Mouse (Mus musculus) macrophage (primary cell): Measurements from ENCODE around the gene B4galt3. TPM values are rescaled to one million over a fixed set of nuclear protein-coding genes. Genes with fewer than 3 reads are reported as not detected.

Experiments
- H3K27ac ChIP-seq: fragments of 350-480 bp; formaldehyde crosslinking; 2 replicates; pipeline ENCODE4 v1.9.0; 2021
- H3K36me3 ChIP-seq: fragments of 350-480 bp; formaldehyde crosslinking; 2 replicates; pipeline ENCODE4 v1.9.0; 2021; ENCODE audit errors: inconsistent target
- H3K4me3 ChIP-seq: fragments of 350-480 bp; formaldehyde crosslinking; 2 replicates; pipeline ENCODE4 v1.9.0; 2021; ENCODE audit errors: inconsistent target
- H3K79me2 ChIP-seq: fragments of 350-480 bp; formaldehyde crosslinking; 2 replicates; pipeline ENCODE4 v1.9.0; 2021; ENCODE audit errors: inconsistent target
- whole genome bisulfite sequencing: methylation state at CpG from one replicate; pipeline ENCODE4 v1.1.7; 2026; ENCODE audit warnings: inconsistent platforms; ENCODE audit not compliant: missing documents; 5-methylcytosine and 5-hydroxymethylcytosine counted together
- polyA plus RNA-seq: library from polyadenylated mRNA; stranded (reverse); fragments of 250-400 nt; gene quantifications from 3 replicates; pipeline ENCODE4 v1.2.4, GENCODE M21; 2018; ENCODE audit warnings: inconsistent platforms

B4galt3 gene
- polyA plus RNA-seq, 1 experiment from 2014 or later, result 10.2 TPM

- Histone ChIP-seq H3K27ac (no peak overlapping the region), H3K4me3 (no peak overlapping the region), H3K79me2 (no peaks in the 10 kb centered on the region), H3K36me3 (no peaks in the 10 kb centered on the region)
- WGBS, result 68% methylated on average over 3 of the region's 3 CpGs
These were observed 6.3 kb upstream of the B4galt3 start for GRCm38 (mm10) chr1:171263666-171264461.

DNA sequence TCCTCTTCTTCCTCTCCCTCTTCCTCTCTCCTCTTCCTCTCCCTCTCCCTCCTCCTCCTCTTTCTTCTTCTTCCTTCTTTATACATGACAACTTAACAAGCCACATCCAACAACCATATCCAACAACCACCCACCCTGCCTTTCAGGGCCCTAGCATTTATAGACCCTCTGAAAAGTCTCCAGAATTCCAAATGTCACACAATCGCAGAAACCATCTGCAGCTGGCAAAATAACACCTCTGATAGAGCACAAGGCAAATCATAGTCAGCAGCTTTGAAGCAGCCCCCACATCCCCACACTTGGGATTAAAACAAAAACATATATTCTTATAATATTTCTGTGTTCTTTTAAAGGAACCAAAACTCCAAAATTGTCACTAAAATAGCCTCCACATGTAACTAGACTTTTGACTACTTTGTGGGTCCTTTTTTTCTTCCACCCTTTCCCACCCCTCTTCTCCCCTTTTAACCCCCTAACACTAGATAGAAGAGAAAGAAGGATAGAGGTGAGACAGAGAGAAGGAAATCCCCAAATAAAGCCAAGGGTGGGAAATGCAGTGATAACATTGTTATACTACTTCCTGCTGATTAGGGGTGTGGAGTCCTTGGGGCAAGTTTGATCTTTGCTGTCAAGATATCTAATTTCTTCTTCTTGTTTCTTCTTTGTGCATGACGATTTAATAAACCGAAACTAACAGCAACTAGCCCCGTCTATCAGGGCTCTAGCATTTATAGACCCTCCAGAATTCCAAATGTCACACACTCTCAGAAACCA, 4.0 kb upstream of the B4galt3 start:
- 42% methylated on average over 4 of the region's 4 CpGs for WGBS
- peaks cover 10% of the 10 kb centered on the region for H3K79me2 ChIP-seq
- no peak overlapping the region for H3K4me3 ChIP-seq
- H3K27ac ChIP-seq, result no peak overlapping the region
- H3K36me3 ChIP-seq, result no peaks in the 10 kb centered on the region

DNA sequence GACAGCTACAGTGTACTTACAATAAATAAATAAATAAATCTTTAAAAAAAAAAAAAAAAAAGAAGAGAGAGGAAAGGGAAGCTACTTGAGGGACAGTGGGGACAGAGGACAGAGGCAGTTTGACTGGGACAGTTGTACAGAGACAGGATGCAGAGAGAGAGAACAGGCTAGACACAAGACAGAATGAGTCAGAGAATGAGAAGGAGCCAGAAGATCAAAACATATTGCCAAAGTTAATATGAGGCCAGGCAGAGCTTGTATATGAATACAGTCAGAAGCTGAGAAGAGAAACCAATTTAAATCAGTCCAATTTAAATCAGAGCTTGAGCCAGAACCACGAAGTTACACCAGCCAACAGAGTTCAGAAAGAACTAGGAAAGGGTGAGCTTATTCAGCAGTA, 1.8 kb upstream of the B4galt3 start:
- Histone ChIP-seq H3K79me2 (peaks cover 20% of the 10 kb centered on the region), H3K36me3 (no peaks in the 10 kb centered on the region; the same call in 1 of the 2 replicates), H3K4me3 (no peak overlapping the region), H3K27ac (0 out of 2 replicates have a peak overlapping the region, but pooled peaks have one; percentile 3)
- WGBS, result 40% methylated on average over 1 of the region's 1 CpGs

DNA sequence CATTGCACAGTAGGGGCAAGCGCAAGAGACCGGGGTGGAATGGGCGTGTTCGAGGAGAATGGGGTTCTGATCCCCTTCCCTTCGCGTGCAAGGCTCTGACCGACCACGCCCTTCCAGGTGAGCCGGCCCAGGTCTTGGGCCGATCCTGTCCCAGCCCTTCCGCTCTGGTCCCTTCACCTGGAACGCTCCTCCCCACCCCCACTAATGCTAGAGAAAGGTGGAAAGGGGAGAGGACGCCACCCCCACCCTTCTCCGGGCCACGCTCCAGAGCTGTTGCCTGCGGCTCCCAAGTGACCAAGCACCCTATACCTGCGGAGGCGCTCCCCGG, 409 bp downstream of the B4galt3 start:
- H3K27ac ChIP-seq, result peak overlapping the region; percentile 48
- peaks cover 21% of the 10 kb centered on the region for H3K36me3 ChIP-seq
- H3K79me2 ChIP-seq, result peaks cover 20% of the 10 kb centered on the region
- 1% methylated on average over 19 of the region's 19 CpGs for WGBS
- H3K4me3 ChIP-seq, result peak overlapping the region; percentile 99

GRCm38 (mm10) chr1:171271196-171271595, 1.1 kb downstream of the B4galt3 start:
- Histone ChIP-seq H3K79me2 (peaks cover 20% of the 10 kb centered on the region), H3K4me3 (peak overlapping the region; percentile 99), H3K27ac (0 out of 2 replicates have a peak overlapping the region, but pooled peaks have one; percentile 53), H3K36me3 (peaks cover 26% of the 10 kb centered on the region)
- WGBS, result 72% methylated on average over 8 of the region's 9 CpGs

- Histone ChIP-seq H3K79me2 (peaks cover 20% of the 10 kb centered on the region), H3K27ac (peak overlapping the region; percentile 53), H3K4me3 (no peak overlapping the region), H3K36me3 (peaks cover 30% of the 10 kb centered on the region)
- 70% methylated on average over 9 of the region's 10 CpGs for WGBS
These were observed 1.5 kb downstream of the B4galt3 start for GRCm38 (mm10) chr1:171271622-171272021.

DNA sequence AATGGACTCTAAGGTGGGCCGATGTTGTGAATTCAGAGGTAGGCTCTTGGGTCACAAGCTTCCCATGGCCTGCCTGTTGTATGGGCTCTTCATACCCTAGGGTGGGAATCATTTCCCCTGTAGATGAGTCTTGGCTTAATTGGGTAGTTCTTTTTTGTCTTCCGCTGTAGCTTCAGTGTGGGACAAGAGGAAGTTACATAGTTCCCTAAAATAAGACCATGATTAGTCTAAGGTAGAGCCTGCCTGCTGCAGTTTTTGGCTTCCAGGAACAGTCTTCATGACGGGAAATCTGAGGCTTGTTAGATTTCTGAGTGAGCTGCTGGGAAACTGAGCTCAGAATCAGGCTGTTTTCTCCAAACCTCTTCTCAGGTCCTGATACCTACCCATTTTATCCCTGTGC, 2.0 kb downstream of the B4galt3 start:
- peaks cover 35% of the 10 kb centered on the region for H3K36me3 ChIP-seq
- WGBS, result 25% methylated on average over 3 of the region's 3 CpGs
- H3K27ac ChIP-seq, result peak overlapping the region; percentile 53
- H3K4me3 ChIP-seq, result no peak overlapping the region
- peaks cover 20% of the 10 kb centered on the region for H3K79me2 ChIP-seq

DNA sequence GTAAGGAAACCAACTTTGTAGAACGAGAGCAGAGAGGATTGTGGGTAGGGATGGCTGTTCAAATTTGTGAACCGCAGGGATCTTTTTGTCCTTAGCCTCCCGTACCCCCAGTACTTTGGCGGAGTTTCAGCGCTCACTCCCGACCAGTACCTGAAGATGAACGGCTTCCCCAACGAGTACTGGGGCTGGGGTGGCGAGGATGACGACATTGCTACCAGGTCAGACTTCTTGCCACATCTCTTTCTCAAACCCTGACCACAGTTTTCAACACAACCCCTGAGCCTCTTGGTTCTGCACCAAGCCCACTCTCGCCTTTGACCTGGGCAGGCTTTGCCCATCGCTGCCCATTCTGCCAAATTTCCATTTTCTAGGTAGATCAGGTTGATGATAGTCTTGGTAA, 4.0 kb downstream of the B4galt3 start:
- Histone ChIP-seq H3K36me3 (peaks cover 48% of the 10 kb centered on the region), H3K79me2 (peaks cover 20% of the 10 kb centered on the region), H3K4me3 (no peak overlapping the region), H3K27ac (no peak overlapping the region)
- 72% methylated on average over 12 of the region's 12 CpGs for WGBS

GRCm38 (mm10) chr1:171275144-171275734, 5.1 kb downstream of the B4galt3 start:
- Histone ChIP-seq H3K4me3 (no peak overlapping the region), H3K27ac (no peak overlapping the region), H3K79me2 (peaks cover 25% of the 10 kb centered on the region), H3K36me3 (peaks cover 50% of the 10 kb centered on the region)
- WGBS, result 94% methylated on average over 11 of the region's 11 CpGs

GRCm38 (mm10) chr1:171276110-171276748, 6.1 kb downstream of the B4galt3 start:
- Histone ChIP-seq H3K4me3 (no peak overlapping the region), H3K79me2 (peaks cover 19% of the 10 kb centered on the region; the same call in 1 of the 2 replicates), H3K36me3 (peaks cover 50% of the 10 kb centered on the region), H3K27ac (no peak overlapping the region)
- 92% methylated on average over 14 of the region's 14 CpGs for WGBS

GRCm38 (mm10) chr1:171277736-171278135, 7.6 kb downstream of the B4galt3 start:
- WGBS, result 95% methylated on average over 10 of the region's 10 CpGs
- Histone ChIP-seq H3K36me3 (peaks cover 50% of the 10 kb centered on the region), H3K79me2 (peaks cover 20% of the 10 kb centered on the region; the same call in 1 of the 2 replicates), H3K4me3 (no peak overlapping the region), H3K27ac (no peak overlapping the region)

- H3K4me3 ChIP-seq, result no peak overlapping the region
- peaks cover 15% of the 10 kb centered on the region; the same call in 1 of the 2 replicates for H3K79me2 ChIP-seq
- WGBS, result 96% methylated on average over 8 of the region's 8 CpGs
- peaks cover 50% of the 10 kb centered on the region for H3K36me3 ChIP-seq
- H3K27ac ChIP-seq, result no peak overlapping the region
These were observed 8.3 kb downstream of the B4galt3 start for GRCm38 (mm10) chr1:171278436-171278835.

- H3K4me3 ChIP-seq, result no peak overlapping the region
- H3K36me3 ChIP-seq, result peaks cover 43% of the 10 kb centered on the region
- H3K27ac ChIP-seq, result no peak overlapping the region
- 99% methylated on average over 14 of the region's 14 CpGs for WGBS
- peaks cover 15% of the 10 kb centered on the region; the same call in 1 of the 2 replicates for H3K79me2 ChIP-seq
These were observed 9.0 kb downstream of the B4galt3 start for GRCm38 (mm10) chr1:171279012-171279705.

DNA sequence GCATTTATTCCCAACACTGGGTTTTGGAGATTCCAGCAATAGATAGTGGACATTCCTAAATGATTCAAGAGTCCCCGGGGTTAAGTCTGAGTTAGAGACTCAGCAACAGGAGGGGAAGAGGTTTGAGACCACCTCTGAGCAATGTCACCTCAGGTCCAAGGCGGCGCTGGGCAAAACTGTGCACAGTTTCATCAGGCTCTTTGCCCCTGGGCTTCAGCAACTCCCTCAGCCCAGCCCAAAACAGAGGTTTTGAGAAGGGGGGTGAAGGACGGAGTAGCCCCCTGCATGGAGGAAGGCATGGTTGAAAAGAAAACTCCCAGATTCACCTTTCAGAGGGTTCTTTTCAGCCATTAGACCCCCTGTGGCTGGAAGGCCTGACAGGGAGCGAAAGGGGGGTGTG, 9.6 kb downstream of the B4galt3 start:
- Histone ChIP-seq H3K36me3 (peaks cover 37% of the 10 kb centered on the region), H3K27ac (no peak overlapping the region)
- 84% methylated on average over 5 of the region's 5 CpGs for WGBS

More for the DNA sequence above, 9.6 kb downstream of the B4galt3 start:
- H3K79me2 ChIP-seq, result peaks cover 15% of the 10 kb centered on the region; the same call in 1 of the 2 replicates
- peak overlapping the region; percentile 69; the same call in 1 of the 2 replicates for H3K4me3 ChIP-seq
